Mouse (Mus musculus): ENCODE data around the gene Oxtr. TPM values are rescaled to one million over a fixed set of nuclear protein-coding genes. Genes with fewer than 3 reads are reported as not detected.

Oxtr gene
- total RNA-seq (2023), result not detected

GRCm38 (mm10) chr6:112489910-112490559, at the start of gene Oxtr:
Gene Oxtr (minus strand): TSS chr6:112489943.

GRCm38 (mm10) chr6:112459341-112459749, 30.4 kb downstream of the Oxtr start, which contains the start of gene Cav3:
Gene Cav3 (plus strand): TSS chr6:112459505.

Other genes with a start within 250 kb of the Oxtr start
- 1 to 10 TPM in 1 of 2 experiments, not detected in 1; 1.1 TPM for gene Lmcd1, start 216.2 kb downstream of the Oxtr start, total RNA-seq (2023)
- not detected for gene Ssu2, start 101.9 kb downstream of the Oxtr start, total RNA-seq (2023)
- gene Cav3, start 30.4 kb downstream of the Oxtr start, total RNA-seq (2023), result not detected
- 10 to 100 TPM; 15.8 to 15.9 TPM for gene Rad18, start 206.7 kb upstream of the Oxtr start, total RNA-seq (2023)

Measured in B cell, adult 67 days (primary cell).